Mouse (Mus musculus) C2C12 (cell line): ENCODE data around the gene Nudcd3. TPM values are rescaled to one million over a fixed set of nuclear protein-coding genes. Genes with fewer than 3 reads are reported as not detected.

Source experiments
- H3K27me3 ChIP-seq: one replicate; pipeline ENCODE4 v1.6.1; 2011; ENCODE audit not compliant: control insufficient read depth, insufficient read depth, insufficient read length
- H3K36me3 ChIP-seq: one replicate; pipeline ENCODE4 v1.6.1; 2011; ENCODE audit not compliant: control insufficient read depth, insufficient read depth
- H3K4me3 ChIP-seq: one replicate; pipeline ENCODE4 v1.5.1; 2011; ENCODE audit warnings: mild to moderate bottlenecking, control low read depth; ENCODE audit not compliant: poor library complexity, insufficient read depth, severe bottlenecking
- H3K79me2 ChIP-seq: one replicate; pipeline ENCODE4 v1.6.1; 2011; ENCODE audit not compliant: control insufficient read depth, insufficient read depth
- H3K79me3 ChIP-seq: one replicate; pipeline ENCODE4 v1.6.1; 2011; ENCODE audit warnings: low read depth, control low read depth
- H3ac ChIP-seq: one replicate; pipeline ENCODE3; 2011; ENCODE audit warnings: low read depth; ENCODE audit not compliant: control insufficient read depth, insufficient read length
- CEBPB ChIP-seq: IDR thresholded peaks from one replicate; pipeline ENCODE4 v1.6.1; 2011; ENCODE audit warnings: low read depth, mild to moderate bottlenecking, control low read depth, moderate library complexity
- CTCF ChIP-seq: IDR thresholded peaks from one replicate; pipeline ENCODE4 v1.5.1; 2011; ENCODE audit not compliant: control insufficient read depth, insufficient read depth, insufficient read length
- FOSL1 ChIP-seq: IDR thresholded peaks from one replicate; pipeline ENCODE4 v1.8.0; 2011; ENCODE audit warnings: mild to moderate bottlenecking, low read length; ENCODE audit not compliant: poor library complexity, insufficient read depth, severe bottlenecking
- MAX ChIP-seq: IDR thresholded peaks from one replicate; pipeline ENCODE4 v1.6.1; 2011; ENCODE audit warnings: mild to moderate bottlenecking, control low read depth
- MYOD1 ChIP-seq: IDR thresholded peaks from one replicate; pipeline ENCODE4 v1.6.1; 2011; ENCODE audit warnings: low read depth; ENCODE audit not compliant: control insufficient read depth, insufficient read length
- MYOG ChIP-seq: IDR thresholded peaks from one replicate; pipeline ENCODE4 v1.6.1; 2011; ENCODE audit not compliant: control insufficient read depth, insufficient read length; ENCODE audit errors: extremely low read depth
- USF1 ChIP-seq: IDR thresholded peaks from one replicate; pipeline ENCODE4 v1.6.1; 2011; ENCODE audit warnings: low read depth, mild to moderate bottlenecking, control low read depth, moderate library complexity
- polyA plus RNA-seq: library from polyadenylated mRNA; unstranded; fragments of >200 nt; fragmentation: generic; extraction: Trizol; gene quantifications from one replicate; pipeline ENCODE4 v1.2.1, GENCODE M21; 2012; ENCODE audit warnings: missing spikeins

Gene Nudcd3
- polyA plus RNA-seq, 1 experiment, result 56.1 TPM

DNA sequence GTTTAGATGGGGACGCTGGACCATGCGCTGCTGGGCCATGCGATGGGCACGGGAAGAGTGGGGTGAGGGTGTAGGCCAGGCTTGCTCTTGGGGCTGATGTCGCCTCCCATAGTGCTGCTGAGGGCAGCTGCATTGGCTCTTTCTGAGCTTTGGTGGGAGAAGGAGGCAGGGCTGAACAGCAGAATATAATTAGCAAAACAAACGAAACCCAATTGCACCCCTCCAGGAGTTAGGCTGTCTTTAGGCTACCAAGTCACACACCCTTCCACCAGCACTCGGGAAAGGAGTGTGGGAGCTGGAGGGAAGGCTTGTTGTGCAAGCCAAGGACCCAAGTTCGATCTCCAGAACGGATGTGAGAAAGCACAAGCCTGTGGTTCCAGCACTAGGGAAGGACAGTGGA, 133.1 kb downstream of the Nudcd3 start:
- H3K36me3 ChIP-seq, result no peaks in the 10 kb centered on the region
- no peaks in the 10 kb centered on the region for H3K79me3 ChIP-seq
- H3ac ChIP-seq, result no peak overlapping the region
- TF ChIP-seq CTCF (no peak), MYOD1 (no peak), MYOG (no peak), USF1 (no peak), FOSL1 (no peak), CEBPB (no peak), MAX (no peak)
- no peaks in the 10 kb centered on the region for H3K79me2 ChIP-seq
- no peak overlapping the region for H3K4me3 ChIP-seq
- peaks cover 91% of the 10 kb centered on the region for H3K27me3 ChIP-seq

DNA sequence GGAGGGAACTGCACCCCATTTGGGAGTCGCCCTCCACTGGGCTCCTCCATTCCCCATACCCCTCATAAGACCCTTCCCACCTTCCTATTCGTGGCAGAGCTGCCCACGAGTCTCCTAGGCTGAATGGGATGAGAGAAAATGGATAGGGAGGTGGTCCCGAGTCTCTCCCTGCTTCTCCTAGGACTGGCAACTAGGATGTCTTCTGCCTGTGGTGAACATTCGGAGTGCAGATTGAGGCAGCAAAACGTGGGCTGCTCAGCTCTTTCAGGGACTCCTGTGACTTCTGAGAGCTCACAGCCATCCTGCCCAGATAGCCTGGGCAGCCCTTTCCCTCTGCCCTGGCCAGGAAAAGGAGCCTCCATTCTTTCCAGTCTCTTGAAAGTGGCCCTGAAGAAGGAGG, 134.0 kb downstream of the Nudcd3 start, which contains the start of gene Camk2b:
Gene Camk2b (minus strand): TSS at position 187 of the 400 bp plus-strand sequence.
- TF ChIP-seq MYOD1 (no peak), CTCF (no peak), FOSL1 (no peak), USF1 (no peak), MYOG (no peak), CEBPB (no peak), MAX (no peak)
- H3ac ChIP-seq, result no peak within 1 kb of the TSS

DNA sequence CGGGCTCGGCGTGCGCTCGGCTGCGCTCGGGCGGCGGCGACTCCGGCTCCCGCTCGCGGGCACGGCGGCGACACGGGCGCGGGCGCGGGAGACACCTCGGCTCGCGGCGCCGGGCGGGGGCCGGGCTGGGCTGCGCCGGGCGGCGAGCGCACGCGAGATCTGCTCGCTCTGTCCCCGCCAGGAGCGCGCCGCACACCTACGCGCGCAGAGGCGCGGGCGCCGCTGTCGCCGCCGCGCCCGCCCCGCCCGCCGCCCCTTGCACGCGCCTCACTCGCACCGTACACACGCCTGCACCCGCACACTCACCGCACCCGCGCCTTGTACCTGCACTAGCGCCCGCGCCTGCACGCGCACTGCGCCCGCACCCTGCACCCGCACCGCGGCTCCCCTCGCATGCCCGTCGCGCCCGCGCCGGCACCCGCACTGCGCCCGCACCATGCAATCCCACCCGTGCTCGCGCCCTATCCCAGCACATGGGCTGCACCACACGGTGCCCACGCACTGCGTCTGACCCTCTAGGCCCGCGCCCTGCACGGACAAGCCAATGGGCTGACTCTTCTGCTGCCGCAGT, 134.6 kb downstream of the Nudcd3 start:
- Histone ChIP-seq H3K36me3 (no peaks in the 10 kb centered on the region), H3K4me3 (no peak overlapping the region), H3ac (no peak overlapping the region), H3K27me3 (peaks cover 93% of the 10 kb centered on the region), H3K79me3 (no peaks in the 10 kb centered on the region), H3K79me2 (no peaks in the 10 kb centered on the region)
- no peak for TF ChIP-seq USF1
- no peak for TF ChIP-seq FOSL1
- TF ChIP-seq CEBPB, result no peak
- TF ChIP-seq MAX, result no peak
- TF ChIP-seq CTCF, result no peak

More for the DNA sequence above, 134.0 kb downstream of the Nudcd3 start, which contains the start of gene Camk2b:
- Histone ChIP-seq H3K36me3 (no peaks in the 10 kb centered on the region), H3K4me3 (no peak within 1 kb of the TSS), H3K79me2 (no peaks in the 10 kb centered on the region), H3K27me3 (peaks cover 93% of the 10 kb centered on the region), H3K79me3 (no peaks in the 10 kb centered on the region)

DNA sequence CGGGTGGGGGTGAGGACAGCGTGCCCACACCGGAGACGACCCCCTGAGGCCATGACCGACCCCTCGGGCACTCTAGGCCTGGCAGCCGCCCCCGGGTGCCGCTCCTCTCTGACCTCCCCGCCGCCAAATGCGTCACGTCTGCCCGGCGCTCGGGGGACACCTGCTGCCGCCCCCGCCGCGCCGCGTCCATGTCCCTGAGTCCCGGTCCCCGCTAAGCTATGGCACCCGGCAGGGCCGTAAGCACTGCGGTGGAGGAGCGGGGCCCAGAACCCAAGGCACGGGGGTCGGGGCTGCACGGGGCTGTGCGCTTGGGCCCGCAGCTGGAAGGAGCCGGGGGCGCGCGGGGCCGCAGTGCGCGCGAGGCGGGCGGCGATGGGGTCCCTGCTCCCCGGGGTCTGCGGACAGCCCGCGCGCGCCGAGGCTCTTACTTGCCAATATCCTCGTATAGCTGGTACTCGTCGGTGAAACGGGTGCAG, 135.1 kb downstream of the Nudcd3 start:
- no peak overlapping the region for H3ac ChIP-seq
- H3K79me3 ChIP-seq, result no peaks in the 10 kb centered on the region
- no peaks in the 10 kb centered on the region for H3K79me2 ChIP-seq
- TF ChIP-seq FOSL1 (no peak), MAX (no peak), MYOG (no peak), USF1 (no peak), CEBPB (no peak), MYOD1 (no peak), CTCF (no peak)
- peaks cover 93% of the 10 kb centered on the region for H3K27me3 ChIP-seq
- H3K4me3 ChIP-seq, result no peak overlapping the region
- H3K36me3 ChIP-seq, result no peaks in the 10 kb centered on the region

DNA sequence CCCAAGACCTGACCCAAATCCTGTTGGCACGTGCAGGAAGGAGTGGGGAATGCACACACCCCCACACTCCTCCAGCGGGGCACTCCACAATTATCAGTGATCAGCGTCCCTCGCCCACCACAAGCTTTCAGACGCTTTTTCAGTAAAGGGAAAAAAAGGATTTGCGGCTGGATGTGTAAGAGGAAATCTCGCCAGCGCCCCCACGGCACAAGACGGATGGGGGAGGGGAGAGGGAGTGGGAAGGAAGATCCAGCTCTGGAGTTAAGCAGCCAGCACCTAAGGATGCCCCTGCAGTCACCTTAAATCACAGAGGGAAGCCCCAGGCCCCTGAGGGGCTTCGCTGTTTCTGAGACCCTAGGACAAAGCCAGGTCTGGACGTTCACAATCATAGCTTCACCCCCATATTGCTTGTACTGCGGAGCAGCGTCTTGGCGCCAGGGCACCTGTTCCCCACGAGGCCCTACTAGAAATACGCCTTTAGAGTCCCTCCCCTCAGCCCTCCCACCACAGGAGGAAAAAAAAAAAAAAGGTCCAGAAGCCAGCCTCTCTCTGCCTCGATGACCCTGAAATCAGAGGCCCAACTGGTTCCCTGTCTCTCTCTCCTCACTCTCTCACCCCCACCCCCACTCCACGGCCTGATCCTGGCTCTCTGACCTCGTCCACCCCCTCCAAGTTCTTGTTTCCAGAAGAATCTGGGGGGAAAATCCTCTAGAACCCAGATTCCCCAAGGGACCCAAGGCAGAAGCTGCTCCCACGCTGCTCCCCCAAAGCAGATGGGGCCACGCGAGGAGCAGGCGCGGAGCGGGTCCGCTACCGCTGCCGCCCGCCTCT, 135.8 kb downstream of the Nudcd3 start:
- no peaks in the 10 kb centered on the region for H3K79me2 ChIP-seq
- no peaks in the 10 kb centered on the region for H3K79me3 ChIP-seq
- H3K36me3 ChIP-seq, result no peaks in the 10 kb centered on the region
- TF ChIP-seq MAX, result no peak
- H3ac ChIP-seq, result no peak overlapping the region
- H3K4me3 ChIP-seq, result no peak overlapping the region
- peaks cover 94% of the 10 kb centered on the region for H3K27me3 ChIP-seq
